8 mouse cellular contexts compared by ENCODE assay signal in genomic region chr8:105893339-105893738, GRCm38 (mm10). TPM values are rescaled to one million over a fixed set of nuclear protein-coding genes. Genes with fewer than 3 reads are reported as not detected.
DNase-seq lines count a peak whose midpoint lies in the region; ATAC-seq and TF ChIP-seq lines count a peak whose summit lies in the region.

Nrn1l (plus strand) TSS chr8:105893567.

- 3% methylated on average over 11 of the region's 11 CpGs for WGBS in forebrain, embryonic 16.5 days
- whole genome bisulfite sequencing in liver, embryonic 12.5 days (ENCODE audit: insufficient replicate concordance) = 31% methylated on average over 11 of the region's 11 CpGs
- WGBS in neural tube, embryonic 12.5 days = 8% methylated on average over 11 of the region's 11 CpGs

- DNase-seq in CH12.LX (ENCODE audit: extremely low read depth) = peak; percentile 36
- DNase-seq in adrenal gland, postnatal 36 days = peak; percentile 77 to 83
- peak; percentile 69 to 84 for DNase-seq in heart, postnatal 14 days
- DNase-seq in kidney, postnatal 36 days = peak; percentile 77 to 86
- DNase-seq in yolk sac, embryonic 10.5 days (ENCODE audit: low spot score) = peak; percentile 40

- TF ChIP-seq POLR2A in CH12.LX (IDR thresholded peaks at IDR 0.05; ENCODE audit: low read depth, low read length) = no peak

- TF ChIP-seq RAD21 in CH12.LX (IDR thresholded peaks at IDR 0.05; ENCODE audit: low read depth, low read length) = no peak

- no peak within 1 kb of the TSS for H3K4me2 ChIP-seq in CH12.LX (ENCODE audit: insufficient read depth, low read depth, poor library complexity, severe bottlenecking)
- H3K4me2 ChIP-seq in forebrain, embryonic 16.5 days (ENCODE audit: low read length) = no peak within 1 kb of the TSS
- no peak within 1 kb of the TSS for H3K4me2 ChIP-seq in liver, embryonic 12.5 days
- H3K4me2 ChIP-seq in neural tube, embryonic 12.5 days (replicated peaks) = peak within 1 kb of the TSS; percentile 50

- TF ChIP-seq EP300 in CH12.LX (IDR thresholded peaks at IDR 0.05; ENCODE audit: low read length) = no peak

- no peaks in the 10 kb centered on the region for H3K79me2 ChIP-seq in CH12.LX (replicated peaks; ENCODE audit: control insufficient read depth, extremely low read depth, insufficient read depth, poor library complexity, severe bottlenecking)

- no peak within 1 kb of the TSS for H3K9ac ChIP-seq in CH12.LX (ENCODE audit: insufficient read depth, low read depth)
- H3K9ac ChIP-seq in forebrain, embryonic 16.5 days (replicated peaks; ENCODE audit: low read depth, low read length) = no peak within 1 kb of the TSS
- no peak within 1 kb of the TSS for H3K9ac ChIP-seq in liver, embryonic 12.5 days
- peak within 1 kb of the TSS; percentile 22; the same call in 1 of the 2 replicates for H3K9ac ChIP-seq in neural tube, embryonic 12.5 days

- H3K27me3 ChIP-seq in CH12.LX (replicated peaks) = no peaks in the 10 kb centered on the region
- H3K27me3 ChIP-seq in forebrain, embryonic 16.5 days (replicated peaks; ENCODE audit: control insufficient read depth, insufficient read depth, low read length) = no peaks in the 10 kb centered on the region
- no peaks in the 10 kb centered on the region for H3K27me3 ChIP-seq in liver, embryonic 12.5 days (replicated peaks)
- H3K27me3 ChIP-seq in neural tube, embryonic 12.5 days (replicated peaks) = no peaks in the 10 kb centered on the region

- in situ Hi-C loops in CH12.LX (cut with MboI; ENCODE audit: low pct_ligation_motif_present, low pct_unique_long_range_greater_than_20kb, low sequenced_read_pairs) = loop anchor here (5.0 kb wide), 1 partner anchor 44 kb away; the partner anchor contains the start of gene Psmb10

- no peaks in the 10 kb centered on the region for H3K4me1 ChIP-seq in CH12.LX (ENCODE audit: control insufficient read depth in 1 of 2, insufficient read depth in 2 of 2)
- H3K4me1 ChIP-seq in forebrain, embryonic 16.5 days (replicated peaks; ENCODE audit: control insufficient read depth, insufficient read depth, low read length) = peaks cover 3% of the 10 kb centered on the region; the same call in 1 of the 2 replicates
- peaks cover 6% of the 10 kb centered on the region for H3K4me1 ChIP-seq in liver, embryonic 12.5 days
- peaks cover 7% of the 10 kb centered on the region for H3K4me1 ChIP-seq in neural tube, embryonic 12.5 days

- no peak within 1 kb of the TSS for H3K4me3 ChIP-seq in CH12.LX (replicated peaks in 1 of 3; ENCODE audit: low read depth in 2 of 3, low read length in 2 of 3, poor library complexity in 1 of 3)
- H3K4me3 ChIP-seq in forebrain, embryonic 16.5 days (replicated peaks; ENCODE audit: low read length) = no peak within 1 kb of the TSS
- no peak within 1 kb of the TSS for H3K4me3 ChIP-seq in liver, embryonic 12.5 days
- H3K4me3 ChIP-seq in neural tube, embryonic 12.5 days = 0 out of 2 replicates have a peak within 1 kb of the TSS, but pooled peaks have one; percentile 11

- no peak within 1 kb of the TSS for H3K27ac ChIP-seq in CH12.LX (ENCODE audit: insufficient read depth, low read depth)
- H3K27ac ChIP-seq in forebrain, embryonic 16.5 days (ENCODE audit: low read length) = no peak within 1 kb of the TSS
- H3K27ac ChIP-seq in liver, embryonic 12.5 days = no peak within 1 kb of the TSS
- H3K27ac ChIP-seq in neural tube, embryonic 12.5 days = no peak within 1 kb of the TSS

- intact Hi-C loops in heart, postnatal 14 days (cut with DNase I) = loop anchor here (5.0 kb wide), 1 partner anchor 36 kb away; the partner anchor contains the start of gene Thap11

- peaks cover 53 to 78% of the 10 kb centered on the region in 2 experiments for H3K36me3 ChIP-seq in CH12.LX (replicated peaks in 1 of 2; ENCODE audit: control insufficient read depth in 1 of 2, insufficient read depth in 1 of 2, low read length in 1 of 2)
- peaks cover 27% of the 10 kb centered on the region for H3K36me3 ChIP-seq in forebrain, embryonic 16.5 days (ENCODE audit: control insufficient read depth, insufficient read depth)
- H3K36me3 ChIP-seq in liver, embryonic 12.5 days = peaks cover 63% of the 10 kb centered on the region
- H3K36me3 ChIP-seq in neural tube, embryonic 12.5 days = peaks cover 55% of the 10 kb centered on the region

- H3K9me3 ChIP-seq in CH12.LX (replicated peaks; ENCODE audit: low read length) = no peaks in the 10 kb centered on the region
- H3K9me3 ChIP-seq in forebrain, embryonic 16.5 days (ENCODE audit: control insufficient read depth, low read length) = no peaks in the 10 kb centered on the region
- H3K9me3 ChIP-seq in liver, embryonic 12.5 days (replicated peaks) = no peaks in the 10 kb centered on the region
- no peaks in the 10 kb centered on the region for H3K9me3 ChIP-seq in neural tube, embryonic 12.5 days

- dilution Hi-C loops in CH12.LX (cut with MboI; ENCODE audit: extremely low pct_ligation_motif_present, extremely low pct_unique_long_range_greater_than_20kb, low sequenced_read_pairs) = no loop called here

- ATAC-seq in forebrain, embryonic 16.5 days = peak; percentile 87
- peak; percentile 65; the same call in 1 of the 2 replicates for ATAC-seq in liver, embryonic 12.5 days
- peak; percentile 92 for ATAC-seq in neural tube, embryonic 12.5 days (ENCODE audit: low FRiP score, low read depth)

- TF ChIP-seq CTCF in CH12.LX (conservative IDR thresholded peaks at IDR 0.05 in 1 of 2, IDR thresholded peaks at IDR 0.05 in 1 of 2; ENCODE audit: low read depth in 2 of 2, low read length in 2 of 2) = no peak

TF ChIP-seq in CH12.LX, 34 proteins besides CTCF, POLR2A, EP300 and RAD21:
- no peak for TF ChIP-seq KAT2A (IDR thresholded peaks at IDR 0.05; ENCODE audit: insufficient replicate concordance, low read length)
- no peak for TF ChIP-seq PAX5 (IDR thresholded peaks at IDR 0.05; ENCODE audit: low read length)
- TF ChIP-seq BHLHE40 (IDR thresholded peaks at IDR 0.05; ENCODE audit: low read depth, low read length) = no peak
- TF ChIP-seq MXI1 (IDR thresholded peaks at IDR 0.05; ENCODE audit: low read depth, low read length) = no peak
- no peak for TF ChIP-seq RCOR1 (conservative IDR thresholded peaks at IDR 0.05; ENCODE audit: low read depth, low read length)

RNA-seq across cellular contexts. Expression of gene Nrn1l, which starts in this region (rescaled TPM):
- total RNA-seq in CH12.LX (2012; rRNA removed) = 0.38 and 0.42 TPM in 2 replicates
- not detected in 2 replicates for total RNA-seq in CH12.LX (2014; rRNA removed)
- not detected in 2 replicates for polyA plus RNA-seq in CH12.LX (2012; ENCODE audit: insufficient read length, low read depth)
- total RNA-seq in adrenal gland, postnatal 36 days (2021) = 1 to 10 TPM in 1 of 2 experiments, under 1 TPM in 1; 0.59 to 1.7 TPM
- polyA plus RNA-seq in forebrain, embryonic 16.5 days (2015; fragmentation: Nextera tagmentation; extraction: Ambion mirVana) = 0.51 and 0.73 TPM in 2 replicates
- total RNA-seq in heart, postnatal 14 days (2021) = under 1 TPM in 1 of 2 experiments, not detected in 1; 0.54 TPM
- 0.29 TPM in 1 of 2 replicates, not detected in the other for polyA plus RNA-seq in liver, embryonic 12.5 days (2016; fragmentation: Nextera tagmentation; extraction: Ambion mirVana)
- 0.73 TPM in 1 of 2 replicates, not detected in the other for polyA plus RNA-seq in neural tube, embryonic 12.5 days (2016; fragmentation: Nextera tagmentation; extraction: Ambion mirVana)

Comparison
In these comparisons a context has a peak if more than half of its experiments do, and no peak if none do; other contexts are left out.
1. Peak in DNase-seq in CH12.LX; RNA of the gene not detected or under 1 TPM.
2. Peak in ATAC-seq in forebrain, embryonic 16.5 days; RNA of the gene not detected or under 1 TPM.
3. Peak in DNase-seq in heart, postnatal 14 days; RNA of the gene not detected or under 1 TPM.
4. Peak in ATAC-seq in liver, embryonic 12.5 days; RNA of the gene not detected or under 1 TPM.
5. Peak in ATAC-seq, H3K4me3 ChIP-seq, H3K9ac ChIP-seq and H3K4me2 ChIP-seq in neural tube, embryonic 12.5 days; RNA of the gene not detected or under 1 TPM.